Mouse (Mus musculus) kidney, adult 2 months (tissue): ENCODE measurements around the gene Tmtc1. TPM values are rescaled to one million over a fixed set of nuclear protein-coding genes. Genes with fewer than 3 reads are reported as not detected.

Source experiments
- DNase-seq: peaks from one replicate; pipeline ENCODE4 v3.0.0; 2021
- H3K27ac ChIP-seq: fragments of 200-500 bp; 2 replicates; pipeline ENCODE4 v1.5.1; 2012; ENCODE audit warnings: low read depth, low read length, control low read depth, inconsistent platforms; ENCODE audit not compliant: insufficient read depth
- H3K27me3 ChIP-seq: fragments of 200-500 bp; replicated peaks from 2 replicates; pipeline ENCODE4 v1.6.1; 2012; ENCODE audit warnings: mild to moderate bottlenecking, moderate library complexity, low read length, inconsistent platforms; ENCODE audit not compliant: control insufficient read depth, insufficient read depth
- H3K36me3 ChIP-seq: fragments of 200-500 bp; 2 replicates; pipeline ENCODE4 v1.6.1; 2012; ENCODE audit warnings: mild to moderate bottlenecking, moderate library complexity, low read length, inconsistent platforms; ENCODE audit not compliant: control insufficient read depth, insufficient read depth
- H3K4me1 ChIP-seq: fragments of 200-500 bp; 2 replicates; pipeline ENCODE4 v1.6.1; 2011; ENCODE audit warnings: low read length; ENCODE audit not compliant: control insufficient read depth, insufficient read depth
- H3K4me3 ChIP-seq: fragments of 200-500 bp; 2 replicates; pipeline ENCODE4 v1.5.1; 2011; ENCODE audit warnings: mild to moderate bottlenecking, low read depth, low read length, control low read depth; ENCODE audit not compliant: insufficient read depth
- CTCF ChIP-seq: fragments of 200-500 bp; conservative IDR thresholded peaks from 2 replicates; pipeline ENCODE4 v1.5.1; 2011; ENCODE audit warnings: low read depth, mild to moderate bottlenecking, control low read depth, low read length, moderate library complexity, mixed read lengths; ENCODE audit not compliant: insufficient read depth, insufficient read length
- POLR2A ChIP-seq: fragments of 200-500 bp; IDR thresholded peaks from one replicate; pipeline ENCODE4 v1.6.1; 2011; ENCODE audit warnings: low read depth, low read length, control low read depth
- WGBS: fragments of 180-500 bp; shearing (Covaris S2); methylation state at CpG from one replicate; pipeline ENCODE4 v1.1.7; 2018; 5-methylcytosine and 5-hydroxymethylcytosine counted together
- polyA plus RNA-seq: library from polyadenylated mRNA; depleted of rRNA; stranded (reverse); fragments of >200 nt; gene quantifications from 2 replicates; pipeline ENCODE4 v1.2.3, GENCODE M21; 2012

The Tmtc1 gene
- polyA plus RNA-seq, 1 experiment = 11.0 TPM

GRCm38 (mm10) chr6:148255395-148256053 lies 188.7 kb downstream of the Tmtc1 start:
- no peak overlapping the region for H3K27ac ChIP-seq
- TF ChIP-seq POLR2A = no peak
- TF ChIP-seq CTCF = no peak
- WGBS = 88% methylated on average over 1 of the region's 1 CpGs
- no peaks in the 10 kb centered on the region for H3K36me3 ChIP-seq
- H3K4me3 ChIP-seq = no peak overlapping the region
- H3K27me3 ChIP-seq = no peaks in the 10 kb centered on the region; the same call in 1 of the 2 replicates
- DNase-seq = no peak
- no peaks in the 10 kb centered on the region for H3K4me1 ChIP-seq

- H3K4me3 ChIP-seq = no peak overlapping the region
- 70% methylated on average over 3 of the region's 3 CpGs for WGBS
- H3K27ac ChIP-seq = no peak overlapping the region
- H3K4me1 ChIP-seq = no peaks in the 10 kb centered on the region
- no peak for DNase-seq
- H3K27me3 ChIP-seq = no peaks in the 10 kb centered on the region
- TF ChIP-seq CTCF (no peak), POLR2A (no peak)
- H3K36me3 ChIP-seq = no peaks in the 10 kb centered on the region
These were observed 195.0 kb downstream of the Tmtc1 start for GRCm38 (mm10) chr6:148249221-148249620.

GRCm38 (mm10) chr6:148248625-148249024 lies 195.6 kb downstream of the Tmtc1 start:
- H3K36me3 ChIP-seq = no peaks in the 10 kb centered on the region
- DNase-seq = peak; percentile 54
- no peak overlapping the region for H3K4me3 ChIP-seq
- no peaks in the 10 kb centered on the region for H3K27me3 ChIP-seq
- TF ChIP-seq POLR2A (no peak), CTCF (no peak)
- WGBS = 19% methylated on average over 2 of the region's 2 CpGs
- no peak overlapping the region for H3K27ac ChIP-seq
- H3K4me1 ChIP-seq = no peaks in the 10 kb centered on the region

GRCm38 (mm10) chr6:148246544-148246943 lies 197.6 kb downstream of the Tmtc1 start:
- Histone ChIP-seq H3K4me1 (no peaks in the 10 kb centered on the region), H3K27ac (no peak overlapping the region), H3K36me3 (no peaks in the 10 kb centered on the region), H3K27me3 (no peaks in the 10 kb centered on the region), H3K4me3 (no peak overlapping the region)
- no peak for DNase-seq
- TF ChIP-seq CTCF (no peak), POLR2A (no peak)
- WGBS = 76% methylated on average over 7 of the region's 7 CpGs

- H3K27me3 ChIP-seq = no peaks in the 10 kb centered on the region
- WGBS = 70% methylated on average over 1 of the region's 1 CpGs
- H3K27ac ChIP-seq = no peak overlapping the region
- TF ChIP-seq POLR2A (no peak), CTCF (no peak)
- DNase-seq = peak; percentile 20
- no peaks in the 10 kb centered on the region for H3K4me1 ChIP-seq
- no peak overlapping the region for H3K4me3 ChIP-seq
- H3K36me3 ChIP-seq = no peaks in the 10 kb centered on the region
These were observed 199.4 kb downstream of the Tmtc1 start for GRCm38 (mm10) chr6:148244836-148245235.

- 68% methylated on average over 3 of the region's 3 CpGs for WGBS
- DNase-seq = no peak
- no peaks in the 10 kb centered on the region for H3K36me3 ChIP-seq
- TF ChIP-seq CTCF = peak; percentile 18; the same call in 1 of the 2 replicates
- TF ChIP-seq POLR2A = no peak
- H3K4me1 ChIP-seq = no peaks in the 10 kb centered on the region
- no peaks in the 10 kb centered on the region for H3K27me3 ChIP-seq
- H3K4me3 ChIP-seq = no peak overlapping the region
- no peak overlapping the region for H3K27ac ChIP-seq
These were observed 201.9 kb downstream of the Tmtc1 start for GRCm38 (mm10) chr6:148242304-148242703.

- H3K4me1 ChIP-seq = no peaks in the 10 kb centered on the region
- WGBS = 94% methylated on average over 5 of the region's 5 CpGs
- H3K27me3 ChIP-seq = no peaks in the 10 kb centered on the region
- no peak overlapping the region for H3K4me3 ChIP-seq
- H3K27ac ChIP-seq = no peak overlapping the region
- no peak for TF ChIP-seq POLR2A
- no peak for TF ChIP-seq CTCF
- DNase-seq = no peak
- no peaks in the 10 kb centered on the region for H3K36me3 ChIP-seq
These were observed 202.5 kb downstream of the Tmtc1 start for GRCm38 (mm10) chr6:148241685-148242084.

- no peak overlapping the region for H3K4me3 ChIP-seq
- WGBS = 93% methylated on average over 1 of the region's 1 CpGs
- H3K27ac ChIP-seq = no peak overlapping the region
These were observed 204.9 kb downstream of the Tmtc1 start for GRCm38 (mm10) chr6:148239311-148239710.

More at GRCm38 (mm10) chr6:148239311-148239710, 204.9 kb downstream of the Tmtc1 start:
- no peak for DNase-seq
- Histone ChIP-seq H3K27me3 (no peaks in the 10 kb centered on the region), H3K4me1 (no peaks in the 10 kb centered on the region), H3K36me3 (no peaks in the 10 kb centered on the region)
- no peak for TF ChIP-seq CTCF
- no peak for TF ChIP-seq POLR2A
